Mouse (Mus musculus): ENCODE measurements around the gene Pcsk7. TPM values are rescaled to one million over a fixed set of nuclear protein-coding genes. Genes with fewer than 3 reads are reported as not detected.

Gene Pcsk7
- total and polyA plus RNA-seq, 2 experiments: 27.7 to 29.3 TPM

GRCm38 (mm10) chr9:45958851-45959250, 52.6 kb downstream of the Pcsk7 start:
- H3K36me3 ChIP-seq (ENCODE audit: control insufficient read depth, insufficient read depth, low read length): 0 out of 2 replicates have a peak, but pooled peaks cover 2% of the 10 kb centered on the region
- no peak overlapping the region; the same call in 1 of the 2 replicates for H3K9ac ChIP-seq (ENCODE audit: low read depth, low read length)
- peaks cover 6% of the 10 kb centered on the region; the same call in 1 of the 2 replicates for H3K79me2 ChIP-seq (ENCODE audit: control insufficient read depth, insufficient read depth, low read length)
- H3K4me3 ChIP-seq (ENCODE audit: insufficient read depth, low read depth, low read length): no peak overlapping the region
- H3K4me1 ChIP-seq (ENCODE audit: control insufficient read depth, insufficient read depth, low read length): peaks cover 23% of the 10 kb centered on the region
- peak overlapping the region; percentile 89 for H3K27ac ChIP-seq (replicated peaks; ENCODE audit: insufficient read depth, low read depth, low read length)
- H3K27me3 ChIP-seq (ENCODE audit: control insufficient read depth, insufficient read depth, low read length): no peaks in the 10 kb centered on the region
- DNase-seq (ENCODE audit: extremely low read depth, low read depth, low spot score): no peak
- TF ChIP-seq CTCF (IDR thresholded peaks at IDR 0.05; ENCODE audit: low read depth, low read length) (no peak), POLR2A (IDR thresholded peaks at IDR 0.05; ENCODE audit: extremely low read depth, insufficient read depth, low read length) (no peak)
- 63% methylated on average over 4 of the region's 4 CpGs for WGBS

GRCm38 (mm10) chr9:45959661-45960060, 53.4 kb downstream of the Pcsk7 start:
- 13% methylated on average over 7 of the region's 7 CpGs for WGBS
- Histone ChIP-seq H3K9ac (ENCODE audit: low read depth, low read length) (no peak overlapping the region), H3K79me2 (ENCODE audit: control insufficient read depth, insufficient read depth, low read length) (peaks cover 4% of the 10 kb centered on the region; the same call in 1 of the 2 replicates), H3K4me3 (ENCODE audit: insufficient read depth, low read depth, low read length) (no peak overlapping the region), H3K27ac (replicated peaks; ENCODE audit: insufficient read depth, low read depth, low read length) (peak overlapping the region; percentile 68), H3K27me3 (ENCODE audit: control insufficient read depth, insufficient read depth, low read length) (no peaks in the 10 kb centered on the region), H3K4me1 (ENCODE audit: control insufficient read depth, insufficient read depth, low read length) (peaks cover 23% of the 10 kb centered on the region), H3K36me3 (ENCODE audit: control insufficient read depth, insufficient read depth, low read length) (peaks cover 6% of the 10 kb centered on the region)
- DNase-seq (ENCODE audit: extremely low read depth, low read depth, low spot score): peak; percentile 96
- no peak for TF ChIP-seq CTCF (IDR thresholded peaks at IDR 0.05; ENCODE audit: low read depth, low read length)
- TF ChIP-seq POLR2A (IDR thresholded peaks at IDR 0.05; ENCODE audit: extremely low read depth, insufficient read depth, low read length): no peak

GRCm38 (mm10) chr9:45961855-45962254, 55.6 kb downstream of the Pcsk7 start:
- H3K9ac ChIP-seq (ENCODE audit: low read depth, low read length): no peak overlapping the region
- no peaks in the 10 kb centered on the region; the same call in 1 of the 2 replicates for H3K79me2 ChIP-seq (ENCODE audit: control insufficient read depth, insufficient read depth, low read length)
- peaks cover 25% of the 10 kb centered on the region for H3K36me3 ChIP-seq (ENCODE audit: control insufficient read depth, insufficient read depth, low read length)
- WGBS: 16% methylated on average over 2 of the region's 2 CpGs
- TF ChIP-seq CTCF (IDR thresholded peaks at IDR 0.05; ENCODE audit: low read depth, low read length) (no peak), POLR2A (IDR thresholded peaks at IDR 0.05; ENCODE audit: extremely low read depth, insufficient read depth, low read length) (no peak)
- no peak overlapping the region for H3K4me3 ChIP-seq (ENCODE audit: insufficient read depth, low read depth, low read length)
- no peaks in the 10 kb centered on the region for H3K27me3 ChIP-seq (ENCODE audit: control insufficient read depth, insufficient read depth, low read length)
- no peak overlapping the region for H3K27ac ChIP-seq (replicated peaks; ENCODE audit: insufficient read depth, low read depth, low read length)
- peaks cover 22% of the 10 kb centered on the region for H3K4me1 ChIP-seq (ENCODE audit: control insufficient read depth, insufficient read depth, low read length)
- peak; percentile 91 for DNase-seq (ENCODE audit: extremely low read depth, low read depth, low spot score)

GRCm38 (mm10) chr9:45963577-45963976, 57.3 kb downstream of the Pcsk7 start:
- peak; percentile 45 for DNase-seq (ENCODE audit: extremely low read depth, low read depth, low spot score)
- Histone ChIP-seq H3K79me2 (ENCODE audit: control insufficient read depth, insufficient read depth, low read length) (no peaks in the 10 kb centered on the region; the same call in 1 of the 2 replicates), H3K27me3 (ENCODE audit: control insufficient read depth, insufficient read depth, low read length) (no peaks in the 10 kb centered on the region), H3K4me1 (ENCODE audit: control insufficient read depth, insufficient read depth, low read length) (peaks cover 13% of the 10 kb centered on the region), H3K27ac (replicated peaks; ENCODE audit: insufficient read depth, low read depth, low read length) (no peak overlapping the region), H3K4me3 (ENCODE audit: insufficient read depth, low read depth, low read length) (no peak overlapping the region), H3K36me3 (ENCODE audit: control insufficient read depth, insufficient read depth, low read length) (peaks cover 35% of the 10 kb centered on the region), H3K9ac (ENCODE audit: low read depth, low read length) (no peak overlapping the region)
- 66% methylated on average over 6 of the region's 6 CpGs for WGBS
- TF ChIP-seq CTCF (IDR thresholded peaks at IDR 0.05; ENCODE audit: low read depth, low read length) (no peak), POLR2A (IDR thresholded peaks at IDR 0.05; ENCODE audit: extremely low read depth, insufficient read depth, low read length) (no peak)

GRCm38 (mm10) chr9:45976884-45977283, 70.6 kb downstream of the Pcsk7 start:
- no peaks in the 10 kb centered on the region for H3K4me1 ChIP-seq (ENCODE audit: control insufficient read depth, insufficient read depth, low read length)
- H3K36me3 ChIP-seq (ENCODE audit: control insufficient read depth, insufficient read depth, low read length): peaks cover 40% of the 10 kb centered on the region
- DNase-seq (ENCODE audit: extremely low read depth, low read depth, low spot score): peak; percentile 38
- no peak overlapping the region for H3K4me3 ChIP-seq (ENCODE audit: insufficient read depth, low read depth, low read length)
- 73% methylated on average over 2 of the region's 2 CpGs for WGBS
- no peaks in the 10 kb centered on the region for H3K27me3 ChIP-seq (ENCODE audit: control insufficient read depth, insufficient read depth, low read length)
- TF ChIP-seq CTCF (IDR thresholded peaks at IDR 0.05; ENCODE audit: low read depth, low read length) (0 out of 2 replicates have a peak, but pooled peaks have one; percentile 9), POLR2A (IDR thresholded peaks at IDR 0.05; ENCODE audit: extremely low read depth, insufficient read depth, low read length) (no peak)
- no peak overlapping the region for H3K9ac ChIP-seq (ENCODE audit: low read depth, low read length)
- no peak overlapping the region for H3K27ac ChIP-seq (replicated peaks; ENCODE audit: insufficient read depth, low read depth, low read length)
- peaks cover 16% of the 10 kb centered on the region for H3K79me2 ChIP-seq (ENCODE audit: control insufficient read depth, insufficient read depth, low read length)

Other genes starting within 250 kb of the Pcsk7 start
- gene Cep164, start 77.8 kb upstream of the Pcsk7 start, total RNA-seq (2014; rRNA removed): 4.1 and 5.0 TPM in 2 replicates
- gene Cep164, start 77.8 kb upstream of the Pcsk7 start, polyA plus RNA-seq (2012; rRNA removed): 7.1 and 8.3 TPM in 2 replicates
- gene Bace1, start 67.9 kb upstream of the Pcsk7 start, total RNA-seq (2014; rRNA removed): 7.6 and 9.9 TPM in 2 replicates
- gene Bace1, start 67.9 kb upstream of the Pcsk7 start, polyA plus RNA-seq (2012; rRNA removed): 23.0 and 24.1 TPM in 2 replicates
- gene Rnf214, start 414 bp downstream of the Pcsk7 start, total RNA-seq (2014; rRNA removed): 16.3 and 18.5 TPM in 2 replicates
- 11.2 and 12.4 TPM in 2 replicates for gene Rnf214, start 414 bp downstream of the Pcsk7 start, polyA plus RNA-seq (2012; rRNA removed)
- 5.3 and 5.4 TPM in 2 replicates for gene Tagln, start 29.6 kb downstream of the Pcsk7 start, total RNA-seq (2014; rRNA removed)
- 6.3 and 7.2 TPM in 2 replicates for gene Tagln, start 29.6 kb downstream of the Pcsk7 start, polyA plus RNA-seq (2012; rRNA removed)
- 48.9 and 60.9 TPM in 2 replicates for gene Sidt2, start 48.8 kb downstream of the Pcsk7 start, total RNA-seq (2014; rRNA removed)
- 330 and 511 TPM in 2 replicates for gene Sidt2, start 48.8 kb downstream of the Pcsk7 start, polyA plus RNA-seq (2012; rRNA removed)
- 14.6 and 14.8 TPM in 2 replicates for gene Pafah1b2, start 106.2 kb downstream of the Pcsk7 start, total RNA-seq (2014; rRNA removed)
- 12.0 and 14.2 TPM in 2 replicates for gene Pafah1b2, start 106.2 kb downstream of the Pcsk7 start, polyA plus RNA-seq (2012; rRNA removed)
- 14.1 and 17.3 TPM in 2 replicates for gene Sik3, start 106.3 kb downstream of the Pcsk7 start, total RNA-seq (2014; rRNA removed)
- 14.9 and 16.5 TPM in 2 replicates for gene Sik3, start 106.3 kb downstream of the Pcsk7 start, polyA plus RNA-seq (2012; rRNA removed)

Data from liver, adult 2 months (tissue).